Mouse (Mus musculus) liver, embryonic 11.5 days (tissue): Measurements from ENCODE around the gene Rpl11. TPM values are rescaled to one million over a fixed set of nuclear protein-coding genes. Genes with fewer than 3 reads are reported as not detected.
A peak's percentile ranks its signal among the peaks of the same experiment; 100 is the strongest.

Source experiments
- ATAC-seq: fragments of 200-750 bp; cut with Nextera tagmentation; replicated peaks from 2 replicates; pipeline ENCODE4 v1.8.0; 2017; ENCODE audit warnings: moderate number of reproducible peaks, mild to moderate bottlenecking, moderate TSS enrichment, moderate library complexity; ENCODE audit not compliant: low FRiP score
- DNase-seq: peaks from one replicate; pipeline ENCODE4 v3.0.0-alpha.2; 2017; ENCODE audit warnings: low spot score
- H3K27ac ChIP-seq: fragments of 300-500 bp; sonication (generic); 2 replicates; pipeline ENCODE4 v1.5.1; 2014; ENCODE audit warnings: mild to moderate bottlenecking, low read depth, low read length, control low read depth
- H3K27me3 ChIP-seq: fragments of 300-500 bp; sonication (generic); replicated peaks from 2 replicates; pipeline ENCODE4 v1.6.1; 2014; ENCODE audit warnings: low read length, mixed read lengths; ENCODE audit not compliant: control insufficient read depth, insufficient read depth
- H3K36me3 ChIP-seq: fragments of 300-500 bp; sonication (generic); 2 replicates; pipeline ENCODE4 v1.6.1; 2014; ENCODE audit warnings: mild to moderate bottlenecking, low read length, moderate library complexity, mixed read lengths; ENCODE audit not compliant: control insufficient read depth, insufficient read depth
- H3K4me1 ChIP-seq: fragments of 300-500 bp; sonication (generic); replicated peaks from 2 replicates; pipeline ENCODE4 v1.6.1; 2014; ENCODE audit warnings: low read length, mixed read lengths; ENCODE audit not compliant: control insufficient read depth, insufficient read depth
- H3K4me2 ChIP-seq: fragments of 300-500 bp; sonication (generic); 2 replicates; pipeline ENCODE4 v1.6.1; 2014; ENCODE audit warnings: mild to moderate bottlenecking, control low read depth, moderate library complexity
- H3K4me3 ChIP-seq: fragments of 300-500 bp; sonication (generic); 2 replicates; pipeline ENCODE4 v1.5.1; 2014; ENCODE audit warnings: low read depth, low read length, control low read depth
- H3K9ac ChIP-seq: fragments of 300-500 bp; sonication (generic); 2 replicates; pipeline ENCODE4 v1.6.1; 2014; ENCODE audit warnings: low read depth, low read length, control low read depth
- H3K9me3 ChIP-seq: fragments of 300-500 bp; sonication (generic); 2 replicates; pipeline ENCODE4 v1.6.1; 2016; ENCODE audit warnings: low read length, inconsistent platforms, mixed read lengths; ENCODE audit not compliant: control insufficient read depth
- WGBS: fragments of 180-500 bp; shearing (Covaris S2); extraction: QIAGEN DNeasy Blood & Tissue Kit; methylation state at CpG from one replicate; pipeline ENCODE4 v1.1.7; 2014; 5-methylcytosine and 5-hydroxymethylcytosine counted together
- polyA plus RNA-seq: library from polyadenylated mRNA; unstranded; fragments of >200 nt; fragmentation: Nextera tagmentation; extraction: Ambion mirVana; gene quantifications from 2 replicates; pipeline ENCODE4 v1.2.1, GENCODE M21; 2014

The Rpl11 gene
- polyA plus RNA-seq, 1 experiment from 2014 or later = 611 TPM

DNA sequence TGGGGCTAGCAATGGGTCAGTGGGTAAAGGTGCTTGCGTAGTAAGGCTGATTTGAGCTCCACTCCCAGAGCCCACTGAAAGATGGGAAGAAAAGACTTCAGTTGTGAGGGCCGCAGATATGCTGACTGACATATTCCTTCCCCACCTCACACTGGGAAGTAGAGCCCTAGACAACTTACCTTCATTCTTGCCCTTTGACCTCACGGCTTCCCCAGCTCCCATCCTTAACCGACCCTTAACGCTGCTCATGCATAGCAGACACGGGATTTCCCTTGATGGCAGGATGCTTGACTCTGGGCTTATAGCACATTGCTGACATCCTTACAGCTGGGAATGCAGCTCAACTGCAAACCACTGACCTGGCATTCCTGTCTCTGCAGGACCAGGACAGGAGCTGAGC, 6.3 kb downstream of the Rpl11 start:
- no peak for DNase-seq
- Histone ChIP-seq H3K9ac (no peak overlapping the region), H3K36me3 (peaks cover 46% of the 10 kb centered on the region), H3K4me2 (no peak overlapping the region), H3K9me3 (no peaks in the 10 kb centered on the region), H3K27ac (no peak overlapping the region), H3K4me3 (no peak overlapping the region), H3K4me1 (peaks cover 18% of the 10 kb centered on the region), H3K27me3 (no peaks in the 10 kb centered on the region)
- no peak for ATAC-seq
- 81% methylated on average over 6 of the region's 6 CpGs for WGBS

DNA sequence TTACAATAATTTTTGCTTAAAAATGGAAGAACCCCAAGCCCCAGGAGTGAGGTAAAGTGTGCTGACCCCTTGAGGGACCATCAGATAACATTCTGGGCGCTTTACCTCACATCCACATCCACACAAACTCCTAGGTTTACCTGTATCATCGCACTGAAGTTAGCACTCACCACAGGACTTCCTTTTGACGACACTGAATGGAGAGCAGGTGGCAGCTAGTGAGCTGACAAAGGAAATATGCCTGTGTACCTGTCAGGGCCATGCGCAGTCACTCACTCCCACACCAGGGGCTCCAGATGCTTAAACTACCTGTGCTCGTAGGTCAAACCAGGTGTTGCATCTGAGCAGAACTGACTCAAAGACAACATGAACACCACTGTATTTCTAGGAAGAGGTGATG, 8.1 kb downstream of the Rpl11 start:
- DNase-seq (no peak), ATAC-seq (no peak)
- Histone ChIP-seq H3K4me1 (peaks cover 6% of the 10 kb centered on the region), H3K9ac (no peak overlapping the region), H3K27me3 (no peaks in the 10 kb centered on the region), H3K36me3 (peaks cover 28% of the 10 kb centered on the region), H3K4me2 (no peak overlapping the region), H3K9me3 (no peaks in the 10 kb centered on the region), H3K27ac (no peak overlapping the region), H3K4me3 (no peak overlapping the region)
- WGBS = 87% methylated on average over 5 of the region's 5 CpGs

DNA sequence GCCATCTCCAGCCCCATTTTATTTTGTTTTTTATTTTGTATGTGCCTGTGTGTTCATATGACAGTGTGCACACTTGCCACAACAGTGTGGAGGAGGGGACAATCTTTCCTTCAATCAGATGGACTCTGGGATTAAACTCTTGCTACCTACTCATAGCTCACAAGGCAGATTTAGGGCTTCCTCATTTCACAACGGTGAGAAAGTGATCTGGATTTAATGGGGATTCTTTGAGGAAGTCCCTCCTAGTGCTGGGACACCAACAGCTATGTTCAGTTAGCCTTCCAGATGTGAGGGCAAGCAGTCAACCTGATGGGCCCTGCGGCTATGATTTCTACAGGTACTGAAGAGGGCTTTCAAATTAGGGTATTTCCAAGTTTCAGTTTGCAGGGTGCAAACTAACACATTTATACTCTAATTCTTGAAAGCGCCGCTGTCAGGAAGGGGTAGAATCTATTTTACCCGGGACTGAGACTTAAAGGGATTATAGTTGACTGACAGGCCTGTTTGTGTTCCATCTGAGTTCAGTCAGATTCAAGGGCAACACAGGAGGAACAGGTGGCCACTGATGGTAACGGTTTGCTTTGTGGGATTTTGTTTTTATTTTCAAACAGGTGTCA, 9.3 kb downstream of the Rpl11 start:
- WGBS = 76% methylated on average over 6 of the region's 6 CpGs
- H3K4me2 ChIP-seq = no peak overlapping the region
- peaks cover 18% of the 10 kb centered on the region for H3K36me3 ChIP-seq
- no peaks in the 10 kb centered on the region for H3K9me3 ChIP-seq
- H3K4me3 ChIP-seq = no peak overlapping the region
- peaks cover 6% of the 10 kb centered on the region for H3K4me1 ChIP-seq
- DNase-seq (no peak), ATAC-seq (no peak)
- H3K27ac ChIP-seq = no peak overlapping the region
- no peak overlapping the region for H3K9ac ChIP-seq
- no peaks in the 10 kb centered on the region for H3K27me3 ChIP-seq

DNA sequence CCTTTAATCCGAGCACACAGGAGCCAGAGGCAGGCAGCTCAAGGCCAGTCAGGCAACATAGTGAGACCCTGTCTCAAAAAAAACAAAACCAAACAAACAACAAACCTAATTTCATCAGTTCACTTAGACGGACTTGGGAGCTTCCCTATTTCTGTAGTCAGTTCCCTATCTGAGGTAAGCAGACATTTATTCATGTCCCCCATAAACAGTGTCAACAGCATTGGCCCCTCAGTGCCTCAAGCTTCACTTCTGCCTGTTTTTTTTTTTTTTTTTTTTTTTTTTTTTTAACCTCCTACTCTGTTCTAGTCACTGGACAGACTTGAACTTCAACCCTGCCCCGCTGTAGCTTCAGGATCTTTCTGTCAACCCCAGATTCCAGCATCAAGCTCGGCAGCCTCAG, 18.1 kb downstream of the Rpl11 start:
- peaks cover 11% of the 10 kb centered on the region for H3K4me1 ChIP-seq
- no peaks in the 10 kb centered on the region for H3K36me3 ChIP-seq
- H3K27ac ChIP-seq = no peak overlapping the region
- DNase-seq (no peak), ATAC-seq (no peak)
- no peaks in the 10 kb centered on the region for H3K27me3 ChIP-seq
- no peak overlapping the region for H3K4me2 ChIP-seq
- WGBS = 63% methylated on average over 4 of the region's 4 CpGs
- no peak overlapping the region for H3K9ac ChIP-seq
- no peak overlapping the region for H3K4me3 ChIP-seq
- H3K9me3 ChIP-seq = no peaks in the 10 kb centered on the region

DNA sequence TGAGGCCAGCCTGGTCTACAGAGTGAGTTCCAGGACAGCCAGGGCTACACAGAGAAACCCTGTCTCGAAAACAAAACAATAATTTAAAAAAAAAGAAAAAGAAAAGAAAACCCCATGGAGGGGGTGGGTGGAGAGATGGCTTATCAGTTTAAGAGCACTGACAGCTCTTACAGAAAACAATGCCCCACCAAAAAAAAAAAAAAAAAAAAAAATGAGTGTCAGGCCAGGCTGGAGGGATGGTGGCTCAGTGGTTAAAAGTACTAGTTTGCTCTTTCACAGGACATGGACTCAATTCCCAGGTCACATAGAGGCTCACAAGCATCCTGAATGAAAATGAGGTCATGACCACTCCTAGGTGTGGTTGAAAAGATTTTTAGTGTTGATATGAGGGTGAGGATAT, 20.0 kb downstream of the Rpl11 start:
- H3K4me1 ChIP-seq = peaks cover 17% of the 10 kb centered on the region
- H3K9ac ChIP-seq = no peak overlapping the region
- H3K36me3 ChIP-seq = no peaks in the 10 kb centered on the region
- no peak overlapping the region for H3K4me2 ChIP-seq
- no peak for DNase-seq
- no peak overlapping the region for H3K4me3 ChIP-seq
- H3K27ac ChIP-seq = no peak overlapping the region
- ATAC-seq = no peak
- no peaks in the 10 kb centered on the region for H3K27me3 ChIP-seq
- 56% methylated on average over 1 of the region's 1 CpGs for WGBS
- H3K9me3 ChIP-seq = no peaks in the 10 kb centered on the region

DNA sequence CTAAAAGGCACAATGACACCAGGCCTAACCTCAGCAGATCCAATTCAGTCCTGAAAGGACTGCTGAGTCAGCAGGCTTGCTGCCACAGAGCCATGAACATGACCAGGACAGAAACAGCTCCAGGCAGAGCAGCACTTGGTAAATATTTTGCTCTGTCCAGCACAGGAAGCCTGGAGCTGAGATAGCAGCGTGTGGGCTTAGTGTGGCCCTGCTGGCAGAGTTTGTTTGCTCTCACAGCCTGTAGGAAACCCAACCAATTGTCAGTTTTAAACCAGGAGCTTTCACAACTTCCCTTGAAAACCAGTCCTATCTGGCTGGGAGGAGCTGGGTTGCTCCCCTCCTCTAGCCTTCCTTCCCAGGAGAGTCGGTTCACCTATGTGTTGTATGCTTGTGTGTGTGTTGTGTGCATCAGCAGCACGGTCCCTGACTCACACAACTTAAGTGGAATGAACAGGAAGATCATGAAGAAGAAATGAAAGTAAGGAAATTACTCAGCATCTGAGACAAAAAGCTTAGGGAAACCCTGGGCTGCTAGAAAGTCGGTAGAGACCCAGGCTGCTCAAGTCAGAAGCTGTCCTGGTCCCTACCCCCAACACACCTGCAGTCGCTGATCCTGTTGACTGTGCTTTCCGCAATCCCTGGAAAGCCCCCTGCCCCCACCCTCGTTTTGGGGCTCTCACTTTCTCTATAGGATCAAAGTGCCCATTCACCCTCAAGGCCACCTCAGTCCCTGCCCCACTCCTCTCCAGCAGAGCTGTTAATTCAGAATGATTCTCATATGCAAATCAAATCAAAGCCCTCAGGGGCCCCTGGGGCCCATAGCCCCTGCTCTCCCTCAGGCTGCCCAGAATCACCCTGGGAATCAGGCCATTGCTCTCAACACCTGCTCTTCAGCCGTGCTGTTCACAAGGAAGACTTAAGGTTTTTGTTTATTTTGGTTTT, 22.0 kb downstream of the Rpl11 start:
- ATAC-seq = peak; percentile 79
- no peaks in the 10 kb centered on the region for H3K27me3 ChIP-seq
- H3K9me3 ChIP-seq = no peaks in the 10 kb centered on the region
- H3K9ac ChIP-seq = peak overlapping the region; percentile 31
- peak overlapping the region; percentile 60 for H3K27ac ChIP-seq
- DNase-seq = peak; percentile 53
- H3K4me3 ChIP-seq = peak overlapping the region; percentile 0
- peaks cover 18% of the 10 kb centered on the region for H3K4me1 ChIP-seq
- WGBS = 7% methylated on average over 8 of the region's 8 CpGs
- no peaks in the 10 kb centered on the region for H3K36me3 ChIP-seq
- peak overlapping the region; percentile 46 for H3K4me2 ChIP-seq

DNA sequence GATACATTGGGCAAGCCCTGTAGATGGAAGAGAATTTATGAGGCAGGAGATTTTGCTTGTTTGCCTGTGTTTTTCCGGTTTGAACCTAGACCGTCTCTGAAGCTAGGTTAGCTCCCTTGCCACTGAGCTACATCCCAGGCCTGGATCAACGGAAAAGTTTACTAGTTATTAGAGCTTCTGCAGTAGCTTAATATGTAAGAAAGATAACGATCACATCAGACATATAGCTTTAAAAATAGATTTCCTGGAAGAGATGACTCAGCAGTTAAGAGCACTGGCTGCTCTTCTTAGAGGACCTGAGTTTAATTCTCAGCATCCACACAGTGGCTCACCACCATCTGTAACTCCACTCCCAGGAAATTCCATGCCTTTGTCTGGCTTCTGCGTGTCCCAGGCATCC, 24.5 kb downstream of the Rpl11 start:
- H3K27me3 ChIP-seq = no peaks in the 10 kb centered on the region
- no peak overlapping the region for H3K9ac ChIP-seq
- no peak overlapping the region for H3K27ac ChIP-seq
- H3K4me1 ChIP-seq = peaks cover 18% of the 10 kb centered on the region
- DNase-seq = no peak
- 62% methylated on average over 5 of the region's 5 CpGs for WGBS
- no peak overlapping the region for H3K4me3 ChIP-seq
- ATAC-seq = no peak
- H3K9me3 ChIP-seq = no peaks in the 10 kb centered on the region
- H3K36me3 ChIP-seq = no peaks in the 10 kb centered on the region
- H3K4me2 ChIP-seq = no peak overlapping the region

DNA sequence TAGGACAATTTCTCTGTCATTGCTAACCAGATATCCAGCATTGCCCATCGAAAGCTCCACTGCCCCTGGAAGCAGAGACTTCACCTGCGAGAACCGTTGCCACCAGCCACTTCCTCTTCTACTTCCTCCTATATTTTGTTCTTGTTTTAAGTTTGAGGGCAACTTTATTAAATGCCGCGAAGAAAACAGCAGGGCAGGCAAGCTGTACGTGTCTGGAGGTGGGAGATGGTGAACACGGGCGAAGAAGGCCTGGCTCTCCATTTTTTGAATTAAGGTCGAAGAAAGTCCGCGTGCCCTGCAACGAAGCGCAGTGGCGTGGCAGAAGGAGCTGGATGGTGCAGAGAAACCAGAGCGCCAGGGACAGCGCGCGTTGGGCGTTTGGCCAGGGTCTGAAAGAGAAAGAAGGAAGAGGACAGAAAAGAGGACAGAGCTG, 25.1 kb downstream of the Rpl11 start:
- Histone ChIP-seq H3K4me1 (peaks cover 18% of the 10 kb centered on the region), H3K27me3 (no peaks in the 10 kb centered on the region), H3K27ac (no peak overlapping the region), H3K9me3 (no peaks in the 10 kb centered on the region), H3K36me3 (no peaks in the 10 kb centered on the region), H3K4me2 (0 out of 2 replicates have a peak overlapping the region, but pooled peaks have one; percentile 5), H3K4me3 (no peak overlapping the region), H3K9ac (no peak overlapping the region)
- 70% methylated on average over 19 of the region's 19 CpGs for WGBS
- no peak for ATAC-seq
- no peak for DNase-seq
